Comparison of ENCODE assay signal across 20 mouse cellular contexts in genomic region chr9:46795446-46795845, GRCm38 (mm10).
DNase-seq lines count a peak whose midpoint lies in the region; ATAC-seq lines count a peak whose summit lies in the region.
"Had no signal": no experiment of that assay in that cellular context is flagged by ENCODE, and none has a peak within 500 bp of the region (broad histone marks: within the 10 kb centered on the region; RNA-seq: fewer than 3 reads in every experiment).

No protein-coding gene starts in this region.

- no peak for ATAC-seq in frontal cortex, adult (ENCODE audit: low TSS enrichment)
- ATAC-seq: CD4-positive, CD25-positive, alpha-beta regulatory T cell, adult 4 months; forebrain, embryonic 16.5 days; hindbrain, postnatal 0 days; intestine, embryonic 15.5 days; midbrain, embryonic 16.5 days had no signal

- DNase-seq in cerebellum, adult 8-10 months, result peak; percentile 11
- no peak for DNase-seq in cerebellum, adult 11 months
- peak; percentile 67 for DNase-seq in retina, postnatal 1 day
- DNase-seq in retina, embryonic 14.5 days (ENCODE audit: low spot score), result no peak
- peak; percentile 3 to 54 for DNase-seq in urinary bladder, postnatal 4 days (ENCODE audit: low spot score in 2 of 2)
- DNase-seq in urinary bladder, postnatal 10 days (ENCODE audit: low spot score), result no peak
- DNase-seq: adrenal gland, postnatal 14 days; heart, postnatal 14 days; kidney, adult 2 months; kidney, postnatal 36 days; right cerebral cortex, postnatal 14 days; spleen, adult 18-20 months; thymus, adult 2 months; thymus, postnatal 4 days had no signal

Comparison
In these comparisons a context has a peak if more than half of its experiments do, and no peak if none do; other contexts are left out.
1. DNase-seq: peak in cerebellum, adult 8-10 months (single experiment), retina, postnatal 1 day (single experiment) and urinary bladder, postnatal 4 days (2 of 2); none in cerebellum, adult 11 months (single experiment), retina, embryonic 14.5 days (single experiment) and urinary bladder, postnatal 10 days (single experiment).